Mouse (Mus musculus) myocyte (in vitro differentiated cells): ENCODE results near the gene Aif1. TPM values are rescaled to one million over a fixed set of nuclear protein-coding genes. Genes with fewer than 3 reads are reported as not detected.

Source experiments
- H3K27me3 ChIP-seq: one replicate; pipeline ENCODE4 v1.6.1; 2011; ENCODE audit not compliant: control insufficient read depth, insufficient read depth, insufficient read length
- H3K36me3 ChIP-seq: one replicate; pipeline ENCODE4 v1.6.1; 2011; ENCODE audit not compliant: control insufficient read depth, insufficient read depth
- H3K4me2 ChIP-seq: one replicate; pipeline ENCODE4 v1.6.1; 2011; ENCODE audit warnings: low read depth, control low read depth
- H3K4me3 ChIP-seq: one replicate; pipeline ENCODE4 v1.5.1; 2011; ENCODE audit warnings: mild to moderate bottlenecking, control low read depth, moderate library complexity
- H3K79me2 ChIP-seq: one replicate; pipeline ENCODE4 v1.6.1; 2011; ENCODE audit not compliant: control insufficient read depth, insufficient read depth
- H3ac ChIP-seq: one replicate; pipeline ENCODE4 v1.6.1; 2011; ENCODE audit not compliant: control insufficient read depth, insufficient read length
- CEBPB ChIP-seq: IDR thresholded peaks from 2 replicates; pipeline ENCODE4 v1.6.1; 2011; ENCODE audit warnings: mild to moderate bottlenecking, moderate library complexity; ENCODE audit not compliant: poor library complexity, insufficient read depth, severe bottlenecking
- E2F4 ChIP-seq: IDR thresholded peaks from one replicate; pipeline ENCODE4 v1.6.1; 2011; ENCODE audit warnings: mild to moderate bottlenecking, control low read depth, moderate library complexity; ENCODE audit not compliant: insufficient read depth
- MAX ChIP-seq: IDR thresholded peaks from one replicate; pipeline ENCODE4 v1.6.1; 2011; ENCODE audit warnings: low read depth, mild to moderate bottlenecking, control low read depth
- MYOD1 ChIP-seq, 3 experiments: IDR thresholded peaks; one replicate each; pipeline ENCODE4 v1.6.1; 2011; ENCODE audit warnings: control low read depth in 2 of 3, low read depth in 2 of 3, mild to moderate bottlenecking in 2 of 3, moderate library complexity in 1 of 3; ENCODE audit not compliant: insufficient read length in 2 of 3, control insufficient read depth in 1 of 3
- MYOG ChIP-seq, 3 experiments: IDR thresholded peaks; one replicate each; pipeline ENCODE4 v1.6.1; 2011; ENCODE audit warnings: control low read depth in 2 of 3, low read depth in 2 of 3, mild to moderate bottlenecking in 2 of 3; ENCODE audit not compliant: insufficient read length in 2 of 3, control insufficient read depth in 1 of 3, insufficient read depth in 1 of 3
- POLR2A ChIP-seq: IDR thresholded peaks from one replicate; pipeline ENCODE4 v1.6.1; 2011; ENCODE audit warnings: low read depth, mild to moderate bottlenecking, control low read depth, moderate library complexity; ENCODE audit not compliant: insufficient read length
- POLR2AphosphoS2 ChIP-seq: IDR thresholded peaks from one replicate; pipeline ENCODE4 v1.6.1; 2011; ENCODE audit warnings: low read depth, control low read depth; ENCODE audit not compliant: insufficient read length
- SRF ChIP-seq: IDR thresholded peaks from one replicate; pipeline ENCODE4 v1.6.1; 2011; ENCODE audit warnings: low read depth; ENCODE audit not compliant: control insufficient read depth, insufficient read length
- TCF12 ChIP-seq: IDR thresholded peaks from one replicate; pipeline ENCODE4 v1.6.1; 2011; ENCODE audit warnings: mild to moderate bottlenecking, control low read depth; ENCODE audit not compliant: poor library complexity, insufficient read depth, severe bottlenecking
- TCF3 ChIP-seq: IDR thresholded peaks from one replicate; pipeline ENCODE4 v1.6.1; 2011; ENCODE audit warnings: low read depth, control low read depth; ENCODE audit not compliant: insufficient read length
- USF1 ChIP-seq: IDR thresholded peaks from one replicate; pipeline ENCODE4 v1.6.1; 2011; ENCODE audit warnings: low read depth, mild to moderate bottlenecking, control low read depth, moderate library complexity
- polyA plus RNA-seq: library from polyadenylated mRNA; unstranded; fragments of >200 nt; fragmentation: generic; extraction: Trizol; gene quantifications from one replicate; pipeline ENCODE4 v1.2.1, GENCODE M21; 2012; ENCODE audit warnings: missing spikeins

Gene Aif1
- polyA plus RNA-seq, 1 experiment = not detected

DNA sequence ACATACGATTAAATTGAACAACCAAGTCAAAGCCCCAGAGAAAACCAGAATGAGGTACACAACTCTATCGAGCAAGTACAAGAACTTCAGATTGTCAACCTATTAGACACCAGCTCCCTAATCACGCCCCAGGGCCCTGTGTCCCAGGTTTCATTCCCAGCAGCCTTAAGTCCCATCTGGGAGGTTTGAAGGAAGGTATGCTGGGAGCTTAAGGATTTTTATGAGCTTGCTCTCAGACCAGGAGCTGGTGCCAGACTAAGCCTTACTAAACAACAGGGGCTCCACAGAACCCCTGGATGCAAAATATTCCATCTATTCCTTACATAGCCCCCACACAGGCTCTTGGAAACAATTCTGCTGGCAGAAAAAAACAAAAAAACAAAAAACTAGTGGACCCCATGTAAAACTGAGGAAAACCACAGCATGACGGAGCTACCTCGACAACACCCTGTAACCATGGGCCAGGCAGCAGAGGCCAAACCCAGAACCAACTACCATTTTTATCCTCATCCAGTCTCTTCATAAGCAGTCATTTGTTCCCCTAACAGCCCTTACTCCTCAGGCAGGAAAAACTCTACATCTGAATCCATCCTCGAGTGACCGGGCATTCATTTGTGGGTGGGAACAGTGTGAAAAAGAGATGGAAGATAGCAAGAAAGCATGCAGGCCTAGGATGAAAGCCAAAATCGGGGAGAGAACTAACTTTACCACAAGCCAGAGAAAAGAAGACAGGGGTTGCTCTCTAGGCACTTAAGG is 12.4 kb downstream of the Aif1 start:
- Histone ChIP-seq H3K4me3 (peak overlapping the region; percentile 83), H3ac (peak overlapping the region; percentile 55), H3K36me3 (peaks cover 24% of the 10 kb centered on the region), H3K27me3 (no peaks in the 10 kb centered on the region), H3K4me2 (peak overlapping the region; percentile 93), H3K79me2 (peaks cover 61% of the 10 kb centered on the region)
- TF ChIP-seq POLR2A (no peak), MYOD1 (IDR thresholded peaks at IDR 0.05; ENCODE audit: control insufficient read depth in 1 of 3, insufficient read length in 2 of 3, low read depth in 2 of 3) (no peak), E2F4 (no peak), TCF3 (no peak), MAX (no peak), SRF (no peak)

DNA sequence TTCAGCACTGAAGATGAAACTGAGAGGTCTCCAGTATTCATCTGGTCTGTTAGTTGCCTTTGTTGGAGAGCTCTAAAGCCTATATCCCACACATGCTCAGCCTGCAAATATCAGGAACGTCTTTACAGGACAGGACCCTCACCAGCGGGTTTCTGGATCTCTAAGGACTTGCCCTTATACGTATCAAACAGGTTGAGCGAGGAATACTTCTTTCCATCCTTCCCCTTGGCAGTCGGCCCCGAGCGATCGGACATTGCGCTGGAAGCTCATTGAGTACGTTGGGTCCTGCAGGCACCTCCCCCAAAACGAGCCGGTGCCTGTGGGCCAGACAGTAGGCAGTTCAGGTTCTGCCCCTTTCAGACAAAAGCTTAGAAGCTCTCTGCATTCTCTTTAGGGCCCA is 13.1 kb downstream of the Aif1 start:
- H3K27me3 ChIP-seq = no peaks in the 10 kb centered on the region
- peaks cover 62% of the 10 kb centered on the region for H3K79me2 ChIP-seq
- H3K4me2 ChIP-seq = peak overlapping the region; percentile 93
- H3ac ChIP-seq = no peak overlapping the region
- TF ChIP-seq MYOD1 (IDR thresholded peaks at IDR 0.05; ENCODE audit: control insufficient read depth in 1 of 3, insufficient read length in 2 of 3, low read depth in 2 of 3) (no peak), POLR2A (no peak), MYOG (IDR thresholded peaks at IDR 0.05; ENCODE audit: control insufficient read depth in 1 of 3, insufficient read depth in 1 of 3, insufficient read length in 2 of 3, low read depth in 2 of 3) (no peak), USF1 (no peak), MAX (no peak)
- peaks cover 31% of the 10 kb centered on the region for H3K36me3 ChIP-seq
- H3K4me3 ChIP-seq = peak overlapping the region; percentile 83

DNA sequence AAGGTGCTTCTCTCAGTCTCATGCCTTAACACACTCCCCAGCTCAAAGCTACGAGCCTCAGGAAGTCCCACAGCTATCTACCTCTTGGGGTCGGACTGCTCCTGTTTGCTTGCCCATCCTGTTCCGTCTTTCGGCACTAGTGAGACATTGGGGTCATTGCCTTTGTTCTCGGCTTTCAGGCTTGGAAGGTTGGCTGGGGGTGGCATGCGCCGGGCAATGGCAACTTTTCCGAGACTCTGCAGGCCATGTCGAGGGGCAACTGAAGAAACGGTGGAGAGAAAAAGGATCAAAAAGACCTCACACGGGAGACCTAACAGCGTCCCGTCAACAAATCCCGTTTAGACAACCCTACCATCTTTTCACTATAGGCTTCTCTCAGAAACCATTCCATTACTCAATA is 13.7 kb downstream of the Aif1 start:
- no peak for TF ChIP-seq USF1
- Histone ChIP-seq H3K79me2 (peaks cover 68% of the 10 kb centered on the region), H3K4me3 (peak overlapping the region; percentile 83), H3K36me3 (peaks cover 37% of the 10 kb centered on the region), H3K27me3 (no peaks in the 10 kb centered on the region), H3ac (no peak overlapping the region), H3K4me2 (peak overlapping the region; percentile 93)

DNA sequence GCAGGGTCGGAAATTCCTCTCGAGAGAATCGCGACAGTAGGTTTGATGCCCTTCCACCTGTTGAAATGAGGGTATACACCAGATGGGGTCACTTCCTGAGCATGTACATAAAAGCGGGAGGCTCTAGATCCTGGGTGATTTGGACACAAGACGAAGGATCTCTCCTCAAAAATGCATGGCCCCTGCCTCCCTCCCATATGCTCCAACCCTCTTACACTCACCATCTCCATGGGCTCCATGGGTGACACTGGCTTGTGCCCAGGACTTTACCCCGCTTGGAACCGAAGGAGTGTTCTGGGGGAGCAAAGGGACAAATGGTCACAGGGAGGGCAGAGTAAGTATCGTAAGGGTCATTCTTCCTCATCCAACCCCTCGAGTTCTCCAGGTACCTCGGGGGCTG is 14.4 kb downstream of the Aif1 start:
- H3K79me2 ChIP-seq = peaks cover 67% of the 10 kb centered on the region
- H3K4me2 ChIP-seq = no peak overlapping the region
- H3K4me3 ChIP-seq = peak overlapping the region; percentile 83
- peaks cover 39% of the 10 kb centered on the region for H3K36me3 ChIP-seq
- no peaks in the 10 kb centered on the region for H3K27me3 ChIP-seq
- no peak overlapping the region for H3ac ChIP-seq
- TF ChIP-seq MYOD1 (IDR thresholded peaks at IDR 0.05; ENCODE audit: control insufficient read depth in 1 of 3, insufficient read length in 2 of 3, low read depth in 2 of 3) (no peak), POLR2AphosphoS2 (no peak), USF1 (no peak), CEBPB (no peak), MYOG (IDR thresholded peaks at IDR 0.05; ENCODE audit: control insufficient read depth in 1 of 3, insufficient read depth in 1 of 3, insufficient read length in 2 of 3, low read depth in 2 of 3) (no peak), TCF12 (no peak), E2F4 (no peak), TCF3 (no peak), SRF (no peak), MAX (no peak)

DNA sequence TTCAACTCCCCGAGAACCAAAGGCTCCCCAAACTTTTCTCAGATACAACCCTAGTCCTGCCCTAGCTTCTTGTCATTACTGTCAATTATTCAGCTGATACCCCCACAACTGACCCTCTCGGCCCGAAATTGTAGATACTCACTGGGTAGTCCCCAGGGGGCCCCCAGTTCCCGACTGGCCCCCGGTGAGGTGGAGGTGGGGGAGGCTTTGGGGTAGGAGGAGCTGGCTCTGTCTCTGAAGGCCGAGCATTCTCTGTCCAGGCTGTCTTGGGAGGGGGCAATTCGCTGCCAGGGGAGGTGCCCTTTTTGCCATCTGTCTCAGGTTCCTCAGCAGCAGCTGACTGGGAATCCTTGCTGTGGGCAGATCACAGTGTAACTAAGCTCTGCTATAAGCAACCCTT is 16.2 kb downstream of the Aif1 start:
- peaks cover 62% of the 10 kb centered on the region for H3K79me2 ChIP-seq
- H3K36me3 ChIP-seq = peaks cover 44% of the 10 kb centered on the region
- H3K27me3 ChIP-seq = no peaks in the 10 kb centered on the region
- no peak overlapping the region for H3ac ChIP-seq
- H3K4me2 ChIP-seq = no peak overlapping the region
- H3K4me3 ChIP-seq = no peak overlapping the region
- peak; percentile 10 for TF ChIP-seq POLR2AphosphoS2
- TF ChIP-seq USF1 = no peak
- TF ChIP-seq TCF12 = no peak
- TF ChIP-seq MAX = no peak
